Mouse (Mus musculus): ENCODE results near the gene Klf3. TPM values are rescaled to one million over a fixed set of nuclear protein-coding genes. Genes with fewer than 3 reads are reported as not detected.

Gene Klf3
- polyA plus RNA-seq, 2 experiments: 34.2 to 69.8 TPM

DNA sequence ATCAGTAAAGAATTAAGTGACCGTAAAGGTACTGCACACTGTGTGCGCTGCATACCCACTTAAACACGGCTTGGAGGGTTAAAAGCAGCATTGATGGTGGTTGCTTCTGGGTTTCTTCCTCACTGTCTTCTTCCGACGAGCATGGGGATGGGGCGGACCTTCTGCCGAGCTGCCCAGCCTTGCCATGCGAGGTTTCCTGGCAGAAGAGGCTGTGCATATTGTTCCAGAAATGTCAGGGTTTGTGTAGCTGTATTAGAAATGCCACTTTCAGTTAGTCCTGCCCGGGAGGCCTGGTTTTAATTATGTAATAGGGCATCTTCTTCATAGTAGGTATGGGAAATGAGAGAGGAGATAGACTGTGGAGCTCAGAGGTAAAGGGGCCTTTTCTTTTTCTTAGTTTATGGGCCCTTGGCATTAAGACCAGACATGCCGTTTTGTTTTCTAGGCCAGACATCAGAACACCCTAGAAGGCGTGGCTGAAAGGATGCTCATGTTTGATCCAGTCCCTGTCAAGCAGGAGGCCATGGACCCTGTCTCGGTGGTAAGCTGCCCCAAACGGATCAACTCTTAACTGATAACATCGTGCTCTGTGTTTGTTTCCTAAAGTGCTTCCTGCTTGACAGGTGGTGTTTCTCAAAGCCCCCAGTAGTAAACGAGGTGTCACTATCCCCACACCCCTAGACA is 13.2 kb downstream of the Klf3 start:
- DNase-seq (ENCODE audit: low read depth in 3 of 3, low spot score in 3 of 3) (no peak), ATAC-seq (ENCODE audit: insufficient read depth) (no peak)
- TF ChIP-seq CTCF (IDR thresholded peaks at IDR 0.05; ENCODE audit: low read depth) (no peak), EP300 (IDR thresholded peaks at IDR 0.05; ENCODE audit: low read depth) (no peak)
- peaks cover 15 to 23% of the 10 kb centered on the region in 2 experiments for H3K4me1 ChIP-seq (replicated peaks; ENCODE audit: control insufficient read depth in 2 of 2, insufficient read depth in 2 of 2, low read length in 1 of 2)
- no peak overlapping the region for H3K9ac ChIP-seq (replicated peaks)
- H3K4me3 ChIP-seq (ENCODE audit: insufficient read depth in 1 of 2, low read depth in 2 of 2, low read length in 2 of 2): no peak overlapping the region
- peaks cover 78% of the 10 kb centered on the region for H3K36me3 ChIP-seq (replicated peaks; ENCODE audit: control insufficient read depth, insufficient read depth, low read depth)
- H3K4me2 ChIP-seq (ENCODE audit: low read depth): no peak overlapping the region
- H3K9me3 ChIP-seq (ENCODE audit: control insufficient read depth, low read length): no peaks in the 10 kb centered on the region
- WGBS (ENCODE audit: insufficient replicate concordance): 70% methylated on average over 15 of the region's 15 CpGs
- no peaks in the 10 kb centered on the region for H3K27me3 ChIP-seq (ENCODE audit: control insufficient read depth, insufficient read depth, low read length)
- H3K27ac ChIP-seq: no peak overlapping the region

DNA sequence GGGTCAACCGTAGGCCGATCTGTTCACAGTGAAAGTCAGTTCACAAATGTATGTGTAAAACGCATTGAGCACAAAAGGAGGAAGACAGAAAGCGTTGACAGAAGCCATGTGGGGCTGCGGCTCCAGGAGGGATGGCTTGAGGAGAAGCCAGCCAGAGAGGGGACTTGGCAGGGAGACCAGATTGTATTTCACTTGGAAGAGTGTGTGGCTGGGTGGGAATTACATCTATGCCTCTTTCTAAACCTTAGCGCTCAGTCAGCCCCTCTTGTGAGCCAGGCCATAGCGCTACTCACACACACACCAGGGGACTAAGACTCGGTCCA is 13.7 kb downstream of the Klf3 start:
- H3K36me3 ChIP-seq (replicated peaks; ENCODE audit: control insufficient read depth, insufficient read depth, low read depth): peaks cover 83% of the 10 kb centered on the region
- no peak overlapping the region for H3K4me3 ChIP-seq (ENCODE audit: insufficient read depth in 1 of 2, low read depth in 2 of 2, low read length in 2 of 2)
- no peaks in the 10 kb centered on the region for H3K27me3 ChIP-seq (ENCODE audit: control insufficient read depth, insufficient read depth, low read length)
- H3K9me3 ChIP-seq (ENCODE audit: control insufficient read depth, low read length): no peaks in the 10 kb centered on the region
- DNase-seq (ENCODE audit: low read depth in 3 of 3, low spot score in 3 of 3) (no peak), ATAC-seq (ENCODE audit: insufficient read depth) (no peak)
- TF ChIP-seq EP300 (IDR thresholded peaks at IDR 0.05; ENCODE audit: low read depth) (no peak), CTCF (IDR thresholded peaks at IDR 0.05; ENCODE audit: low read depth) (no peak)
- H3K27ac ChIP-seq: no peak overlapping the region
- H3K4me2 ChIP-seq (ENCODE audit: low read depth): no peak overlapping the region
- WGBS (ENCODE audit: insufficient replicate concordance): 87% methylated on average over 8 of the region's 8 CpGs
- H3K4me1 ChIP-seq (replicated peaks; ENCODE audit: control insufficient read depth in 2 of 2, insufficient read depth in 2 of 2, low read length in 1 of 2): peaks cover 15 to 19% of the 10 kb centered on the region in 2 experiments
- H3K9ac ChIP-seq (replicated peaks): no peak overlapping the region

DNA sequence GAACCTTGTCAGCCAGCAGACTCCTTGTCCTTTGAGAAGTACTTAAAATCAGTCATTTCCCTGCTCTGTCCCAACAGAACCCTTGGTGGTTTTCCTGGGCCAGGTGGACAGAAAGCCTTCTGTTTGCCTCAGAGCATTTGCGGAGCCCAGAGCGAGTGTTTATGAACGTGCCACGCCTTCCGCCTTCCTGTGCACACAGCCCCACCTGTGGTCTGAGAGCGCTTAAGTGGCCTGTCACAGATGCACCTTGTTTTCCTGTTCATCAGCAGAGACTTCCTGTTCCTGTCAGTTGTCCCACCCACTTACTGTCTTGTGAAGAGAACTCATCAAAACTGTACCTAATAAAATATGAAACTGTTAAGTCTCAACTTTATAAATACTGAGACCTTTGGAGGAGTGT is 16.2 kb downstream of the Klf3 start:
- Histone ChIP-seq H3K4me2 (ENCODE audit: low read depth) (no peak overlapping the region), H3K4me1 (replicated peaks; ENCODE audit: control insufficient read depth in 2 of 2, insufficient read depth in 2 of 2, low read length in 1 of 2) (peaks cover 3 to 8% of the 10 kb centered on the region in 2 experiments; a peak in 3 of 4 replicates), H3K9ac (replicated peaks) (no peak overlapping the region), H3K9me3 (ENCODE audit: control insufficient read depth, low read length) (no peaks in the 10 kb centered on the region), H3K36me3 (replicated peaks; ENCODE audit: control insufficient read depth, insufficient read depth, low read depth) (peaks cover 100% of the 10 kb centered on the region), H3K4me3 (ENCODE audit: insufficient read depth in 1 of 2, low read depth in 2 of 2, low read length in 2 of 2) (no peak overlapping the region), H3K27me3 (ENCODE audit: control insufficient read depth, insufficient read depth, low read length) (no peaks in the 10 kb centered on the region), H3K27ac (no peak overlapping the region)
- no peak for DNase-seq (ENCODE audit: low read depth in 3 of 3, low spot score in 3 of 3)
- WGBS (ENCODE audit: insufficient replicate concordance): 52% methylated on average over 6 of the region's 6 CpGs
- TF ChIP-seq EP300 (IDR thresholded peaks at IDR 0.05; ENCODE audit: low read depth) (no peak), CTCF (IDR thresholded peaks at IDR 0.05; ENCODE audit: low read depth) (no peak)
- no peak for ATAC-seq (ENCODE audit: insufficient read depth)

DNA sequence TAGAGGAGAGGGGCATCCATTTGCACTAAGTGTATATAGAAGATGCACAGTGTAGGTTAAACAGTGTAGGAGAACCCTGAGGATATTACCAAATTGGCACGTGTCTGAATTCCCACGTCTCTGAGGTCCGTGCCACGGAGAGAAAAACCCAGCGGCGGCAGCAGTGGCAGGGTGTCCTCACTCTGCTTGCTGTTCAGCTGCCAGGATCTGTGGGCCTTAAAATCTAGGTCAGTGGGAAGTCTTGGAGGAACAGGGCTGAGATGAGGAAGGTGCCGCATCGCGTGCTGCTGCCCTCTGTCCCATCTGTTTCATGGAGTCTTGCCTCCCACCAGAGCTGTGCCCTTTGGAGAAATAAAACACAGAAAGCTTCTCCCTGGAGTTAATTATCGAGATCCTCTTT is 16.9 kb downstream of the Klf3 start:
- no peak overlapping the region for H3K27ac ChIP-seq
- WGBS (ENCODE audit: insufficient replicate concordance): 91% methylated on average over 10 of the region's 10 CpGs
- H3K4me1 ChIP-seq (replicated peaks; ENCODE audit: control insufficient read depth in 2 of 2, insufficient read depth in 2 of 2, low read length in 1 of 2): peaks cover 2 to 8% of the 10 kb centered on the region in 2 experiments; a peak in 2 of 4 replicates

DNA sequence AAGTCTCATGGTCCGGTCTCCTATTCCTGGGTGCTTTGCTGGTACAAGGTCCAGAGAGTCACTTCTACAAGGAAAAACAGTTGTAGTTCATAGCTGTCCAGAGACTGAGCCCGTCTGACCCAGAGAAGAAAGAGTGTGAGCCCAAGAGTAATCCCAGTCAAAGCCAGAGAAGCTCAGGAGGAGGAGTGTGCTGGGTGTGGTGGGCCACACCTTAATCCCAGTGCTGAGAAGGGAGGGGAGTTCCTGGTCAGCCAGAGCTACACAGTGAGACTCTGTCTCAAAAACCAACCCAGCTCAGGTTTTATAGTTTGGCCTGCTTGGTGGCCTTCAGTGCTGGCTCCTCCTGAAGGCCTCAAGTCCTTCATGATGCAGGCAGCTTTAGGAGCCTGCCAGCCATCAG is 18.1 kb downstream of the Klf3 start:
- no peak for DNase-seq (ENCODE audit: low read depth in 3 of 3, low spot score in 3 of 3)
- Histone ChIP-seq H3K36me3 (replicated peaks; ENCODE audit: control insufficient read depth, insufficient read depth, low read depth) (peaks cover 100% of the 10 kb centered on the region), H3K4me2 (ENCODE audit: low read depth) (no peak overlapping the region), H3K27me3 (ENCODE audit: control insufficient read depth, insufficient read depth, low read length) (no peaks in the 10 kb centered on the region), H3K9ac (replicated peaks) (no peak overlapping the region), H3K27ac (no peak overlapping the region), H3K4me3 (ENCODE audit: insufficient read depth in 1 of 2, low read depth in 2 of 2, low read length in 2 of 2) (no peak overlapping the region), H3K9me3 (ENCODE audit: control insufficient read depth, low read length) (no peaks in the 10 kb centered on the region), H3K4me1 (replicated peaks; ENCODE audit: control insufficient read depth in 2 of 2, insufficient read depth in 2 of 2, low read length in 1 of 2) (peaks cover 2 to 8% of the 10 kb centered on the region in 2 experiments; a peak in 2 of 4 replicates)
- 83% methylated on average over 2 of the region's 2 CpGs for WGBS (ENCODE audit: insufficient replicate concordance)
- peak; percentile 26; the same call in 1 of the 2 replicates for ATAC-seq (ENCODE audit: insufficient read depth)
- TF ChIP-seq EP300 (IDR thresholded peaks at IDR 0.05; ENCODE audit: low read depth) (no peak), CTCF (IDR thresholded peaks at IDR 0.05; ENCODE audit: low read depth) (no peak)

More for the DNA sequence above, 16.9 kb downstream of the Klf3 start:
- ATAC-seq (ENCODE audit: insufficient read depth) (no peak), DNase-seq (ENCODE audit: low read depth in 3 of 3, low spot score in 3 of 3) (no peak)
- H3K9ac ChIP-seq (replicated peaks): no peak overlapping the region
- TF ChIP-seq EP300 (IDR thresholded peaks at IDR 0.05; ENCODE audit: low read depth): no peak
- TF ChIP-seq CTCF (IDR thresholded peaks at IDR 0.05; ENCODE audit: low read depth): no peak
- no peak overlapping the region for H3K4me3 ChIP-seq (ENCODE audit: insufficient read depth in 1 of 2, low read depth in 2 of 2, low read length in 2 of 2)
- H3K4me2 ChIP-seq (ENCODE audit: low read depth): no peak overlapping the region
- H3K36me3 ChIP-seq (replicated peaks; ENCODE audit: control insufficient read depth, insufficient read depth, low read depth): peaks cover 100% of the 10 kb centered on the region
- H3K9me3 ChIP-seq (ENCODE audit: control insufficient read depth, low read length): no peaks in the 10 kb centered on the region
- no peaks in the 10 kb centered on the region for H3K27me3 ChIP-seq (ENCODE audit: control insufficient read depth, insufficient read depth, low read length)

All from liver, embryonic 14.5 days (tissue).